Mouse (Mus musculus): ENCODE results near the gene Pld1. TPM values are rescaled to one million over a fixed set of nuclear protein-coding genes. Genes with fewer than 3 reads are reported as not detected.
"Not testable (repeated sequence)": the region's sequence is repeated elsewhere in the genome, so short reads cannot be mapped to it uniquely, and the experiment has no call there.

The Pld1 gene
- polyA plus RNA-seq, 1 experiment from 2014 or later = 5.7 TPM

DNA sequence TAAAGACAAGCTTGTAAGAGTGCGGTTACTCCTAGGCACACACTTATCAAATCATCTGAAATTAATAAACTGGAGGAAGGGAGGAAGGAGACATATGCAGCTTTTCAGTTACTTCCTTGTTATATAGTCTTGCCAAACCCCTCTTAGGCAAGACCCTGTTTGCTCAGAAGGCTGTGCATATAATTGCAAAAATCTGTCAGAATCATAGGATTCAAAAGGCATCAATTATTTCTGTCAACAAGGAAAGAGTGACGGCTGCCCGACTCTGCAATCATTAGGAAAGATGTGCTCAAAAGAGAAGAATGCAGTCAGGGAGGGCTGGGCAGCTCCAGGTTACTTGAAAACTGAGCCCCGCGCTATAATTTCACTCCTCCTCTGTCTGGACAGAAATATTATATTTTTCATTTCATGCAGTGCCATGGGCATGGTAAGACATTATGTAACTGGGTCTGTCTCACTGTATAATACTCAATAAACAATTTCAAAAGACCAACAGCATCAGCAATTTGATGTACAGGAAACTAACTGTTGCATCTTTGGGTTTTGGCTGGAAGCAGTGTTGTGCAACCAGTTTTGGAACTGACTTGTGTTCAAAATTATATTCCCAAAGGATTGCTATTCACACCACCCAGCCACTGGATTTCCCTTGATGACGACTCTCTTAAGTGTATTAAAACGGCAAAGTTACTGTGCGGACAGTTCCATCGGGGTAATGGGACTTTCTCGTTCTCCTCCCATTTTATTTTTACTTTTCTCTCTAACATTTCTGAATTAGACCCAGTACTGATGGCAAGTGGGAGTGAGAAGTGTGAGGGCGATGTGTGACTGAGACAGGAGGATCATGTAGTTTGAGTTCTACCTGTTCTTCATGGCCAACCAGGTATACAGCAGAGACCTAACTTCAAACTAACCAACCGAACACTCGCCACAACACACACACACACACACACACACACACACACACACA is 1.1 kb upstream of the Pld1 start:
- no peaks in the 10 kb centered on the region for H3K9me3 ChIP-seq (ENCODE audit: control insufficient read depth, low read length)
- H3K9ac ChIP-seq (replicated peaks; ENCODE audit: low read depth, low read length) = no peak overlapping the region
- H3K4me2 ChIP-seq (ENCODE audit: low read depth, low read length) = no peak overlapping the region; the same call in 1 of the 2 replicates
- peaks cover 3% of the 10 kb centered on the region; the same call in 1 of the 2 replicates for H3K4me1 ChIP-seq (ENCODE audit: control insufficient read depth, insufficient read depth, low read length)
- no peaks in the 10 kb centered on the region for H3K36me3 ChIP-seq (ENCODE audit: control insufficient read depth, insufficient read depth, low read length)
- 84% methylated on average over 13 of the region's 13 CpGs for WGBS
- H3K4me3 ChIP-seq (ENCODE audit: low read depth, low read length) = no peak overlapping the region
- H3K27ac ChIP-seq (ENCODE audit: low read depth, low read length) = no peak overlapping the region
- no peak for ATAC-seq (ENCODE audit: low read depth)
- H3K27me3 ChIP-seq (ENCODE audit: control insufficient read depth, insufficient read depth, low read length) = no peaks in the 10 kb centered on the region

DNA sequence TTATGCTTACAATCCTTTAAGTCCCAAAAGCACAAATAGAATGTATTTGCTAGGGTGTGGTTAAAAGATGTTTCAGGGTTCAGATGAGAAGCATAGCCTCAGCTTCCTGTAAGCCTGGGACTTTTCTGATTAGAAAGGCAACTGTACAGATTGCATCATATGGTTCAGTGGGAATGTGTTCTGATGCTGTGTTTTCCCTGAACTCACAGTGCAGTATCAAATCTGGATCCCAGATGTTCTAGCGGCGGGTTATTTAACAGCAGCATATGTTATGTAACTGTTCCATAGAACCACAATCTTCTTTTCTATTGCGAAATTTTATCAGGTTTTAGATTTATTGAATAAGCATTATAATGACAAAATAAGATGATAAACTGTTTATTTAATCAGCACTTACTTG is 3.1 kb downstream of the Pld1 start:
- Histone ChIP-seq H3K27me3 (ENCODE audit: control insufficient read depth, insufficient read depth, low read length) (no peaks in the 10 kb centered on the region), H3K36me3 (ENCODE audit: control insufficient read depth, insufficient read depth, low read length) (no peaks in the 10 kb centered on the region), H3K9me3 (ENCODE audit: control insufficient read depth, low read length) (no peaks in the 10 kb centered on the region), H3K4me2 (ENCODE audit: low read depth, low read length) (no peak overlapping the region), H3K9ac (replicated peaks; ENCODE audit: low read depth, low read length) (no peak overlapping the region), H3K27ac (ENCODE audit: low read depth, low read length) (no peak overlapping the region), H3K4me1 (ENCODE audit: control insufficient read depth, insufficient read depth, low read length) (peaks cover 3% of the 10 kb centered on the region; the same call in 1 of the 2 replicates), H3K4me3 (ENCODE audit: low read depth, low read length) (no peak overlapping the region)
- 87% methylated on average over 3 of the region's 3 CpGs for WGBS
- no peak for ATAC-seq (ENCODE audit: low read depth)

DNA sequence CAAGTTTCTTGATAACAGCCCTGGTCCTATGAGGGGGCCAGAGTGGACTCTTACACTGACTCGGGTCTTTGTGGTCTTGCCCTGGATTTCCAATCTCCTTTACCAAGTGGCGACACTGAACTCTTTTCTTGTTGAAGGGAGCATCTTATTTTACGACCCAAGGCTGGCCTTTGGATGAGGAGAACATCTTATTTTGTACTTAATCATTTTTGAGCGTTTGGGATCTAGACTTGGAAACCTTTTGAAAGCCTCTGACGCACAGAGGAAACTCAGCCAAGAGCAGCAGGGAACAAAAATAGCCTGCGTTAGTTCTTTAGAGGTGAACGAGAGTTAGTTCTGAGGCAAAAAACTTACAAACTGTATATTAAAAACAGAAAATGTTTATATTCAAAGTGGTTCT is 4.5 kb downstream of the Pld1 start:
- Histone ChIP-seq H3K9ac (replicated peaks; ENCODE audit: low read depth, low read length) (no peak overlapping the region), H3K4me2 (ENCODE audit: low read depth, low read length) (no peak overlapping the region), H3K27ac (ENCODE audit: low read depth, low read length) (no peak overlapping the region), H3K36me3 (ENCODE audit: control insufficient read depth, insufficient read depth, low read length) (no peaks in the 10 kb centered on the region), H3K27me3 (ENCODE audit: control insufficient read depth, insufficient read depth, low read length) (no peaks in the 10 kb centered on the region), H3K4me1 (ENCODE audit: control insufficient read depth, insufficient read depth, low read length) (peaks cover 3% of the 10 kb centered on the region; the same call in 1 of the 2 replicates), H3K9me3 (ENCODE audit: control insufficient read depth, low read length) (no peaks in the 10 kb centered on the region), H3K4me3 (ENCODE audit: low read depth, low read length) (no peak overlapping the region)
- no peak for ATAC-seq (ENCODE audit: low read depth)
- WGBS = 82% methylated on average over 7 of the region's 7 CpGs

DNA sequence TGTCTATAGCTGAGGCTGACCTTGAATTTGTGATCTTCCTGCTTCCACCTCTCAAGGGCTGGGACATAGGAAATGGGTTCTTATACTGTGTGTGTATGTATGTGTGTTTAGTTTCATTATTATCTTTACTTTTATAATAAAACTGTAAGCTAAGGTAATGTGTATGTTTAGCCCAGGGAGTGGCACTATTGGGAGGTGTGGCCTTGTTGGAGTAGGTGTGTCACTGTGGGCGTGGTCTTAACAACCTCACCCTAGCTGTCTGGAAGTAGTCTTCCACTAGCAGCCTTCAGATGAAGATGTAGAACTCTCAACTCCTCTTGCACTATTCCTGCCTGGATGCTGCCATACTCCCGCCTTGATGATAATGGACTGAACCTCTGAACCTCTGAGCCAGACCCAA is 6.9 kb downstream of the Pld1 start:
- not testable (repeated sequence) for H3K9me3 ChIP-seq (ENCODE audit: control insufficient read depth, low read length); H3K9ac ChIP-seq (replicated peaks; ENCODE audit: low read depth, low read length); H3K4me3 ChIP-seq (ENCODE audit: low read depth, low read length); H3K36me3 ChIP-seq (ENCODE audit: control insufficient read depth, insufficient read depth, low read length); H3K4me1 ChIP-seq (ENCODE audit: control insufficient read depth, insufficient read depth, low read length); ATAC-seq (ENCODE audit: low read depth); H3K4me2 ChIP-seq (ENCODE audit: low read depth, low read length); H3K27me3 ChIP-seq (ENCODE audit: control insufficient read depth, insufficient read depth, low read length); H3K27ac ChIP-seq (ENCODE audit: low read depth, low read length)
- WGBS = 90% methylated on average over 2 of the region's 2 CpGs

DNA sequence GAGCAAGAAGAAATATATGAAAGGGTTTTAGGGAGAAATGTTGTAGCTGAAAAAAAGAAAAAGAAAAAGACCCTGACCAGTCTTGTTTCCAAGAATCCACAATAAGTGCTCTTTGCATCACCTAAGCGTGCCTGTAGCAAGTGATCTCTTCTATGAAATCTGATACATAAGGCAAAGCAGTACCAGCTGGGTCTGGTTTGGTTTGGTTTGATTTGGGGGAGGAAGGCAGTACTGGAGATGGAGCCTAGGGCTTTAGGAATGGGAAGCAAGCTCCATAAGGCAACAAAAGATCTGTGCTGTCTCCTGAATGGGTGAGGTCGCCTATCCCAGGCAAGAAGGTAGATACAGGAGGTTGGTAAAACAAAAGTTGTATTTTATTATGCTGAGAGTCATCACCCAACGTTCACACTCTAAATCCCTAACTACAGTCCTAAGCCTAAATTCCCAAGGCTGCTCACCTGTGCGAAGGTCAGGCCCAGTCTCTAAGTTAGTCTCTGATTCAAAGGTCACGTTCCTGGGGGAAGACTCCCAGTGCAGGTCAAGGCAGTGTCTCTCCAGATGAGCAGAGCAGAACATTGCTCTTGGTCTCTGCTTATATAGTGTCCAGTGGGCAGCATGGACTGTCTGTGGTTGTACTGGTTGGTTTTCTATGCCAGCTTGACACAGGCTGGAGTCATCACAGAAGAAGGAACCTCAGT is 10.8 kb downstream of the Pld1 start:
- no peak for ATAC-seq (ENCODE audit: low read depth)
- Histone ChIP-seq H3K36me3 (ENCODE audit: control insufficient read depth, insufficient read depth, low read length) (no peaks in the 10 kb centered on the region), H3K27me3 (ENCODE audit: control insufficient read depth, insufficient read depth, low read length) (no peaks in the 10 kb centered on the region), H3K9me3 (ENCODE audit: control insufficient read depth, low read length) (no peaks in the 10 kb centered on the region), H3K4me2 (ENCODE audit: low read depth, low read length) (no peak overlapping the region), H3K27ac (ENCODE audit: low read depth, low read length) (no peak overlapping the region), H3K4me1 (ENCODE audit: control insufficient read depth, insufficient read depth, low read length) (no peaks in the 10 kb centered on the region), H3K9ac (replicated peaks; ENCODE audit: low read depth, low read length) (no peak overlapping the region), H3K4me3 (ENCODE audit: low read depth, low read length) (no peak overlapping the region)
- WGBS = 90% methylated on average over 5 of the region's 5 CpGs

DNA sequence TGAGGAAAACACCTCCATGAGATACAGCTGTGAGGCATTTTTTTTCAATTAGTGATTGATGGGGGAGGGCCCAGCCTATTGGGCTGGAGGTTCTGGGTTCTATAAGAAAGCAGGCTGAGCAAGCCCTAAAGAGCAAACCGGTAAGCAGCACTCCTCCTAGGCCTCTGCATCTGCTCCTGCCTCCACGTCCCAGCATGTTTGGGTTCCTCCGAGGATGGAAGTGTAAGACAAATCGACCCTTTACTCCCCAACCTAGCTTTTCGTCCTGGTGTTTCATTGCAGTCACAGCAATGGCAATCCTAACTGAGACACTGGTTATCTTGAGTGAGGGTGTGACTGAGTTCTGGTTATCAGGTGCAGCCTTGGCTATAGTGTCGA is 11.4 kb downstream of the Pld1 start:
- Histone ChIP-seq H3K9me3 (ENCODE audit: control insufficient read depth, low read length) (no peaks in the 10 kb centered on the region), H3K27ac (ENCODE audit: low read depth, low read length) (no peak overlapping the region), H3K36me3 (ENCODE audit: control insufficient read depth, insufficient read depth, low read length) (no peaks in the 10 kb centered on the region), H3K27me3 (ENCODE audit: control insufficient read depth, insufficient read depth, low read length) (no peaks in the 10 kb centered on the region), H3K4me3 (ENCODE audit: low read depth, low read length) (no peak overlapping the region), H3K9ac (replicated peaks; ENCODE audit: low read depth, low read length) (no peak overlapping the region), H3K4me1 (ENCODE audit: control insufficient read depth, insufficient read depth, low read length) (no peaks in the 10 kb centered on the region), H3K4me2 (ENCODE audit: low read depth, low read length) (no peak overlapping the region)
- ATAC-seq (ENCODE audit: low read depth) = no peak
- 84% methylated on average over 6 of the region's 6 CpGs for WGBS

DNA sequence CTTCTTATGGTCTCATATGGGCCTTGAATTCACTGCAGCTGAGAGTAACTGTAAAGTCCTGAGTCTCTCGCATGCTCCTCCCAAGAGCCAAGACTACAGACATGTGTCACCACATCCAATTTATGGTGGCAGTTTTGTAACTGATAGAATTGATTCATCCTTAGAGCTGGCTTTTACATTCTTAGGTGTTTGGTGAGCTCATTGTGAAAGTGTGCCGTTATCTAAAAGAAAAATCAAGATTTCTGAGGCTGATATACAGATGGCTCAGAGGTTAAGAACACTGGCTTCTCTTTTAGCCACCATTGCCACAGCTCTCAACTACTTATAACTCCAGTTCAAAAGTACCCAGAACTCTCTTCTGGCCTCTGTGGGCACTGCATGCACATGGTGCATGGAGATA is 12.2 kb downstream of the Pld1 start:
- no peak for ATAC-seq (ENCODE audit: low read depth)
- no peak overlapping the region for H3K9ac ChIP-seq (replicated peaks; ENCODE audit: low read depth, low read length)
- no peak overlapping the region for H3K4me3 ChIP-seq (ENCODE audit: low read depth, low read length)
- H3K27ac ChIP-seq (ENCODE audit: low read depth, low read length) = no peak overlapping the region
- H3K4me1 ChIP-seq (ENCODE audit: control insufficient read depth, insufficient read depth, low read length) = no peaks in the 10 kb centered on the region
- WGBS = 93% methylated on average over 2 of the region's 2 CpGs
- no peaks in the 10 kb centered on the region for H3K9me3 ChIP-seq (ENCODE audit: control insufficient read depth, low read length)
- H3K36me3 ChIP-seq (ENCODE audit: control insufficient read depth, insufficient read depth, low read length) = no peaks in the 10 kb centered on the region
- H3K4me2 ChIP-seq (ENCODE audit: low read depth, low read length) = no peak overlapping the region
- no peaks in the 10 kb centered on the region for H3K27me3 ChIP-seq (ENCODE audit: control insufficient read depth, insufficient read depth, low read length)

DNA sequence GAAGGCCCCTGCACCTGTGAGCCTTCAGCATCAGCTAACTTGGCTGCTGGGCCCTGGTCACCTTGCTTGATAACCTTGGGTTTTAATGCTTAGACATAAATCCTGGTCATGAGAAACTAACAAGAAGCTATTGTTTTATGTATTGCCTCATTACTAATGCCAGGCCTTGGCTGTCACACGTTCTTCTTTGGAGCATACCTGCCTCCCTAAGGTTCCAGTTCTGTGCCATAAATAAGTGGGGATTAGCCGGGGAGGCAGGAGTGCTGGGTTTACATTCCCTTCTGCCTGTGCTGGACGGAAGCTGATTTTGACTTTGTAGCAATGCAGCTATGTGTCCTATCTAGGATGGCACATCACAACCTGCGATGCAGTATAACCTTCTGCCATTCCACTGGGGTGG is 13.2 kb downstream of the Pld1 start:
- H3K4me3 ChIP-seq (ENCODE audit: low read depth, low read length) = no peak overlapping the region
- no peaks in the 10 kb centered on the region for H3K36me3 ChIP-seq (ENCODE audit: control insufficient read depth, insufficient read depth, low read length)
- H3K27ac ChIP-seq (ENCODE audit: low read depth, low read length) = no peak overlapping the region
- no peaks in the 10 kb centered on the region for H3K9me3 ChIP-seq (ENCODE audit: control insufficient read depth, low read length)
- H3K4me2 ChIP-seq (ENCODE audit: low read depth, low read length) = no peak overlapping the region
- no peak for ATAC-seq (ENCODE audit: low read depth)
- 87% methylated on average over 4 of the region's 4 CpGs for WGBS
- no peak overlapping the region for H3K9ac ChIP-seq (replicated peaks; ENCODE audit: low read depth, low read length)
- H3K27me3 ChIP-seq (ENCODE audit: control insufficient read depth, insufficient read depth, low read length) = no peaks in the 10 kb centered on the region
- H3K4me1 ChIP-seq (ENCODE audit: control insufficient read depth, insufficient read depth, low read length) = no peaks in the 10 kb centered on the region

DNA sequence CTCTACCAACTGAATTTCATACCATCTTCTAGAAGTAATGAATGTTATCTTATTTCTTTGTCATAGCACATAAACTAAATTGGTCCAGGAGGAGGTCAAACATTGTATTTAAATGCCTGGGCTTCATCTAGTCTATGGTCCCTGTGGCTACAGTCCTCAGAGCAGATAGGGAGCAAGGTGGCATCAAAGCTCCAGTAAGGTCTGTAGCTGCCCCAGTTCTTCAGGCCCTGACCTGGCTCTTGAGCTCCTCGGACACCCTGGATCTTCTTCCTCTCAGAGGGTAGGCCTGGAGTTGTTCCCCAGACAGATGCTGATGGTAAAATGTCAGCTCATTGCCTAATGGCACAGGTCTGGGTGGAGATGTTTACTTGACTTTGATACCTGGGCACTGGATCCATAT is 17.5 kb downstream of the Pld1 start:
- H3K27me3 ChIP-seq (ENCODE audit: control insufficient read depth, insufficient read depth, low read length) = no peaks in the 10 kb centered on the region
- no peaks in the 10 kb centered on the region for H3K4me1 ChIP-seq (ENCODE audit: control insufficient read depth, insufficient read depth, low read length)
- WGBS = 92% methylated on average over 1 of the region's 1 CpGs
- H3K4me2 ChIP-seq (ENCODE audit: low read depth, low read length) = no peak overlapping the region
- no peak for ATAC-seq (ENCODE audit: low read depth)
- no peaks in the 10 kb centered on the region for H3K36me3 ChIP-seq (ENCODE audit: control insufficient read depth, insufficient read depth, low read length)
- no peak overlapping the region for H3K4me3 ChIP-seq (ENCODE audit: low read depth, low read length)
- no peaks in the 10 kb centered on the region for H3K9me3 ChIP-seq (ENCODE audit: control insufficient read depth, low read length)
- H3K27ac ChIP-seq (ENCODE audit: low read depth, low read length) = no peak overlapping the region
- no peak overlapping the region for H3K9ac ChIP-seq (replicated peaks; ENCODE audit: low read depth, low read length)
